Mouse (Mus musculus) midbrain, embryonic 10.5 days (tissue): ENCODE results near the gene Grasp. TPM values are rescaled to one million over a fixed set of nuclear protein-coding genes. Genes with fewer than 3 reads are reported as not detected.

Source experiments
- DNase-seq: peaks from one replicate; pipeline ENCODE4 v3.0.0-alpha.2; 2017; ENCODE audit warnings: low spot score
- H3K27ac ChIP-seq: fragments of 300-500 bp; sonication (generic); replicated peaks from 2 replicates; pipeline ENCODE4 v1.5.1; 2016; ENCODE audit warnings: mild to moderate bottlenecking
- H3K27me3 ChIP-seq: fragments of 300-500 bp; sonication (generic); 2 replicates; pipeline ENCODE4 v1.6.1; 2016; ENCODE audit warnings: low read depth, mild to moderate bottlenecking; ENCODE audit not compliant: poor library complexity, severe bottlenecking
- H3K36me3 ChIP-seq: fragments of 300-500 bp; sonication (generic); 2 replicates; pipeline ENCODE4 v1.6.1; 2016; ENCODE audit warnings: mild to moderate bottlenecking, moderate library complexity
- H3K4me1 ChIP-seq: fragments of 300-500 bp; sonication (generic); 2 replicates; pipeline ENCODE4 v1.6.1; 2016
- H3K4me3 ChIP-seq: fragments of 300-500 bp; sonication (generic); 2 replicates; pipeline ENCODE4 v1.5.1; 2016; ENCODE audit warnings: mild to moderate bottlenecking, moderate library complexity
- H3K9me3 ChIP-seq: fragments of 300-500 bp; sonication (generic); replicated peaks from 2 replicates; pipeline ENCODE4 v1.6.1; 2016; ENCODE audit warnings: mild to moderate bottlenecking
- WGBS: fragments of 180-500 bp; shearing (Covaris S2); methylation state at CpG from one replicate; pipeline ENCODE4 v1.1.7; 2016; 5-methylcytosine and 5-hydroxymethylcytosine counted together
- polyA plus RNA-seq: library from polyadenylated mRNA; unstranded; fragments of >200 nt; fragmentation: Nextera tagmentation; extraction: Ambion mirVana; gene quantifications from 2 replicates; pipeline ENCODE4 v1.2.1, GENCODE M21; 2016

Gene Grasp
- polyA plus RNA-seq, 1 experiment from 2014 or later: 3.2 TPM

DNA sequence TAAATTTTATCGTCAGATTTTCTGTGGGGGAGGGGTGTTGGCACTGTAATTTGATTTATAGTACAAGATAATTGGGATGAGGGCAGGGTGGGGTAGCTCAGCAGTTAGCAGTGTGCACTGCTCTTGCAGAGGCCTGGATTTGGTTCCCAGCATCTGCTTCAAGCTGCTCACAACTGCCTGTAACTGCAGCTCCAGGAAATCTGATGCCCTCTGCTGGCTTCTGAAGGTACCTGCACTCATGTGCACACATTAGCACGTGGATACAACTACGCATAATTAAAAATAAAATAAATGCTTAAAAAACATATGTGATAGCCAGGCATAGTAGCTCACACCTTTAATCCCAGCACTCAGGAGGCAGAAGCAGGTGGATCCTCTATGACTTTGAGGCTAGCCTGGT is 38.4 kb upstream of the Grasp start:
- no peak overlapping the region for H3K4me3 ChIP-seq
- no peak overlapping the region for H3K27ac ChIP-seq
- H3K27me3 ChIP-seq: no peaks in the 10 kb centered on the region
- H3K4me1 ChIP-seq: peaks cover 24% of the 10 kb centered on the region
- peaks cover 29% of the 10 kb centered on the region for H3K36me3 ChIP-seq
- WGBS: 96% methylated on average over 3 of the region's 3 CpGs
- no peak for DNase-seq
- no peaks in the 10 kb centered on the region; the same call in 1 of the 2 replicates for H3K9me3 ChIP-seq

DNA sequence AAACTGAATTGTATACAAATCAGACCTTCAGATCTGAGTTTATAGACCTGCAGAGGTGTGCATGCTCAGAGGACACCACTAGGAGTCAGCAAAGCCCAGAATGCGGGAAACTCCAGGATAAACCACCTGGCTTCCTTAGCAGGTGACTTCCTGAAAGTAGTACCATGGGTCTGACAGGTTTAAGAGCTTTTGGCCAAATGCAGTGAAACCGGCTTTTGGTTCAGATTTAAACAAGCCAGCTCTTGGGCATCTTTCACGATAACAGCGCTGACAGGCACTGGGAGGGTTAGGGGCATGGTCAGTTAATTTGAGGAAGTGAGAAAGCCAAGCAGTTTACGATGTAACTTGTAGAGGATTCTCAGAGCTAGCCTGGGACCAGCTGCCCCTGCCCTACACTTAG is 36.1 kb upstream of the Grasp start:
- no peak overlapping the region for H3K27ac ChIP-seq

DNA sequence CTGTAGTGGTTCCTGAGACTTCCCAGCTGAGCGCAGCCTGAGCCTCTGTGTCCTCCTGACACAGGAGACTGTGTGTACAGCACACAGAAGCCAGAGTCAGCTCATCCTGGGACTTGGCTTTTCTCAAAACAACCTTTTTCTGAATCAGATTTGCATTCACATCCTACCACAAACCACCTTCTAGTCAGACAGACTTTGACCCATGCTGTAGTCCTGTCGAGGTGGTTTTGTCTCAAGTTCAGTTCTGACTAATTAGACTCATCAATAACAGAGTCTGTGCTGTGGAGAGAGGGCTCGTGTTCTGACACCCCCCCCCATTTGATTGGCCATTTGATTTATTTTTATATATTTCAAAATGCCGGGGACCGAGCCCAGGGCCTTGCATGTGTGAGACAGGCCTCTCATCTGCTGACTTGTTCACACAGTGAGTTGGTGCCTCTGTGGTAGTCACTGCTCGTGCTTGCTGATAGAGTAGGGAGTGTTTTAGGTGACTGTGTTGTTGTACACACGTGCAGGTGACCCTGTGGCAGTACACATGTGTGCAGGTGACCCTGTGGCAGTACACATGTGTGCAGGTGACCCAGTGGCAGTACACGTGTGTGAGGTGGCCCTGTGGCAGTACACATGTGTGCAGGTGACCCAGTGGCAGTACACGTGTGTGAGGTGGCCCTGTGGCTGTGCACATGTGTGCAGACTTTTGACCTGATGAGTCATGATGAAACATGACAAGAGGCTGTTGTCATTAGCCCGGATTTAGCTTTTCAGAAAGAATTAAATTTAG is 33.8 kb upstream of the Grasp start:
- Histone ChIP-seq H3K27ac (no peak overlapping the region), H3K4me1 (peaks cover 31% of the 10 kb centered on the region), H3K4me3 (no peak overlapping the region), H3K36me3 (peaks cover 26% of the 10 kb centered on the region), H3K9me3 (no peaks in the 10 kb centered on the region; the same call in 1 of the 2 replicates), H3K27me3 (no peaks in the 10 kb centered on the region)
- WGBS: 88% methylated on average over 10 of the region's 10 CpGs
- DNase-seq: no peak

More for the DNA sequence above, 36.1 kb upstream of the Grasp start:
- H3K27me3 ChIP-seq: no peaks in the 10 kb centered on the region
- H3K4me1 ChIP-seq: peaks cover 29% of the 10 kb centered on the region
- no peaks in the 10 kb centered on the region; the same call in 1 of the 2 replicates for H3K9me3 ChIP-seq
- H3K36me3 ChIP-seq: peaks cover 29% of the 10 kb centered on the region
- 89% methylated on average over 5 of the region's 5 CpGs for WGBS
- DNase-seq: no peak
- H3K4me3 ChIP-seq: no peak overlapping the region

DNA sequence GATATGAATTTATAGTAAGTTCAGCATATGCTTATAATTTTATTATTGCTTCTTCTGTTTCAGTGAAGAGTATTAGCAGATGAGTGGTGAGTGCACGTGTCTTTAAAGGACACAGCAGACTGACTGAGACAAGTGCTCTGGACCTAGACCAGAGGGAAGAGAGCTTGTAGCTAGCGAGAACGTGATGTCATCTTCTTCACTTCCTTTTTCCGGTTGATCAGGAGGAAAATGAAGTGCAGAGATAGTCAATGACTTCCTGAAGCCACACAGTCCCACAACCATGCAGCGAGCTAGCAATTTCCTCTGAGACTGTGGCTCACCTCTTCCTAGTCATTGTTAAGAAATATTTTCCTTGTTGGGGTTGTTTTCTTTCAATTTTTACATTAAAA is 33.2 kb upstream of the Grasp start:
- H3K27ac ChIP-seq: no peak overlapping the region
- WGBS: 81% methylated on average over 5 of the region's 5 CpGs
- peaks cover 31% of the 10 kb centered on the region for H3K4me1 ChIP-seq
- no peak overlapping the region for H3K4me3 ChIP-seq
- peaks cover 26% of the 10 kb centered on the region for H3K36me3 ChIP-seq
- DNase-seq: no peak
- no peaks in the 10 kb centered on the region for H3K9me3 ChIP-seq
- H3K27me3 ChIP-seq: no peaks in the 10 kb centered on the region

DNA sequence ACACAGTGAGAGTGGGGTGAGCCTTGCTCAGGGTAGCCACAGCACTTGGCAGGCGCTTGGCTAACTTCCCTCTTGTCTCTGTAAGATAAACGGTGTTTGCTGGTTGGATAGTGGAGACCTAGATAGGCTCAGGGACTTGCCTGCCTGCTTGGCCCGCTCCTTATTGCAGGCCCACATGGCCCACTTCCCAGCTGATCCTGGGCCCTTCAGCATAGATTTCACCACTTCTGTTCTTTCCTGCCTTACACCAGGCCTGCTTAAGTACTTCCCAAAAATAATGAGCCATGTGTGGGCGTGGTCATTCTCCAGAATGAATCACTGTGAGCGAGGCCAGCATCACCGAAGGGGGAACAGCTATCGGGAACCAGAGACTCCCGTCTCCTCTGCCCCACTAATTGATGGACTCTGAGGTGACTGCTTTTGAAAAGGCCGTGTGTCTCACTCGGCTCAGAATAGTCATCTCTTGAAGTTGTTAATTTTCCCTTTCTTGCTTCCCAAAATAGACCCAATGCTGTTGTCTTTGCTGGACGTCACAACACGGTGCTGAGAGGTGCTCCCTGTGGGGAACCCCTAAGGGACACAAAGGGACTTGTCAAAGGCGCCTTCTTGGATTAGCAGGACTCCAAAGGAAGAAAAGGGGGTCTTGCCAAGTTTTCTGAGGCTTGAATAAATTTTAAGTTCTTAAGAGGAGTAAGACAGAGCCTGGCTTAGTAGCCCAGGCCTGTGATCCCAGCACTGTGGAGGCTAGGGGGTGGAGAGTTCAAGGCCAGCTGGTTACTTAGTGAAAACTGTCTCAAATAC is 32.3 kb upstream of the Grasp start:
- Histone ChIP-seq H3K27me3 (no peaks in the 10 kb centered on the region), H3K4me1 (peaks cover 31% of the 10 kb centered on the region), H3K36me3 (peaks cover 33% of the 10 kb centered on the region), H3K4me3 (no peak overlapping the region), H3K9me3 (no peaks in the 10 kb centered on the region), H3K27ac (peak overlapping the region; percentile 61)
- 24% methylated on average over 13 of the region's 13 CpGs for WGBS
- peak; percentile 30 for DNase-seq

DNA sequence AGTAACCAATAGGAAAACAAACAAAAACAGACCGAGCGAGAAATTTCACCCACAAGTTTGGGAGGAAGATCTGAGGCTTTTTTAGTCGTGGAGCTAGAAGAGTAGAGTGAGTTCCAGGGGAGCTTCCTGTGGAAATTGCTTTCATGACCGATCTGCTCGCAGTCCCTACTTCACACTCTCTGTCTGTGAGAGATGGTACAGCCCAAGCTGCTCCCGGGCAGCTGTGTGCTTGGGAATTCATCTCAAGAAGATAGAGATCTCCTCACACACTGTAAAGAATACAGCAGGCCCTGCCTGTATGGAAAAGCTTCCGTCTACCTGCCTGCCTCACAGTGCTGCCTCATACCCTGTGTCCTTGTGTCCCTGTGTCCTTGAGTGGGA is 31.7 kb upstream of the Grasp start:
- peaks cover 37% of the 10 kb centered on the region for H3K36me3 ChIP-seq
- H3K9me3 ChIP-seq: no peaks in the 10 kb centered on the region
- 56% methylated on average over 7 of the region's 7 CpGs for WGBS
- H3K4me3 ChIP-seq: no peak overlapping the region
- no peaks in the 10 kb centered on the region for H3K27me3 ChIP-seq
- H3K4me1 ChIP-seq: peaks cover 31% of the 10 kb centered on the region
- DNase-seq: no peak
- H3K27ac ChIP-seq: peak overlapping the region; percentile 61

DNA sequence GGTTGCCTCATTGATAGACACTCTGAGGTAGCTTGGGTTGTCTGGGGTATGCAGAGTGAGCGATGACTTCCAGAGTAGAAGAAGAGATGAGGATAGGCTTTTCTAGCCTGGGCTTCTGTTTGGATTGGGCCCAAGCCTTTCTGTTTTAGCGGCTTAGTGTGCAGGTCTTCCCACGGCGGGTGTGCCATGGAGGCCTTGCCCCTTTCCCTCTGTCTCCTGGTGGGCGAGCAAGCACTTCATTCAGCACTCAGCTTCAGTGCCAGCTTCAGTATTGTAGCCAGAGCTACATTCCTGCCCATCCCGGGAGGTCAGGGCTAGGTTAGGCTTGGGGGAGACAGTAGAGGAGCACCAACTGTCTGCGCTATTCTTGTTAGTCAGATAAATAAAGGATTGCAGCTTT is 31.3 kb upstream of the Grasp start:
- Histone ChIP-seq H3K27me3 (no peaks in the 10 kb centered on the region), H3K36me3 (peaks cover 41% of the 10 kb centered on the region), H3K4me3 (no peak overlapping the region), H3K27ac (peak overlapping the region; percentile 61), H3K4me1 (peaks cover 31% of the 10 kb centered on the region), H3K9me3 (no peaks in the 10 kb centered on the region)
- WGBS: 87% methylated on average over 7 of the region's 7 CpGs
- DNase-seq: no peak

DNA sequence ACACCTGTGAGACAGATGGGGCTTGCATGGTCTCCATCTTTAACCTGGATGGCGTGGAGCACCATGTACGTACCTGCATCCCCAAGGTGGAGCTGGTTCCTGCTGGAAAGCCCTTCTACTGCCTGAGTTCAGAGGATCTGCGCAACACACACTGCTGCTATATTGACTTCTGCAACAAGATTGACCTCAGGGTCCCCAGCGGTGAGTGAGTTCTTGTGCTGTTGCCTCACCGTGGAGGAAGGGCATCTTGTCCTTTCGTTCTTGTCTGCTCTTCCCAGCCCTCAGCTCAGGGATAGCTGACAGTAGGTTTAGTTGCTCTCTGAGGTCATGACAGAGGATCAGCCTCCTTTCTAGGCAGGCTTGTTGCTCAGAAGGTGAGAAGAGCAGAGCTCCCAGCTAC is 30.0 kb upstream of the Grasp start:
- Histone ChIP-seq H3K9me3 (no peaks in the 10 kb centered on the region), H3K4me1 (peaks cover 29% of the 10 kb centered on the region), H3K36me3 (peaks cover 52% of the 10 kb centered on the region), H3K27me3 (no peaks in the 10 kb centered on the region), H3K27ac (no peak overlapping the region), H3K4me3 (no peak overlapping the region)
- WGBS: 98% methylated on average over 6 of the region's 6 CpGs
- DNase-seq: no peak

DNA sequence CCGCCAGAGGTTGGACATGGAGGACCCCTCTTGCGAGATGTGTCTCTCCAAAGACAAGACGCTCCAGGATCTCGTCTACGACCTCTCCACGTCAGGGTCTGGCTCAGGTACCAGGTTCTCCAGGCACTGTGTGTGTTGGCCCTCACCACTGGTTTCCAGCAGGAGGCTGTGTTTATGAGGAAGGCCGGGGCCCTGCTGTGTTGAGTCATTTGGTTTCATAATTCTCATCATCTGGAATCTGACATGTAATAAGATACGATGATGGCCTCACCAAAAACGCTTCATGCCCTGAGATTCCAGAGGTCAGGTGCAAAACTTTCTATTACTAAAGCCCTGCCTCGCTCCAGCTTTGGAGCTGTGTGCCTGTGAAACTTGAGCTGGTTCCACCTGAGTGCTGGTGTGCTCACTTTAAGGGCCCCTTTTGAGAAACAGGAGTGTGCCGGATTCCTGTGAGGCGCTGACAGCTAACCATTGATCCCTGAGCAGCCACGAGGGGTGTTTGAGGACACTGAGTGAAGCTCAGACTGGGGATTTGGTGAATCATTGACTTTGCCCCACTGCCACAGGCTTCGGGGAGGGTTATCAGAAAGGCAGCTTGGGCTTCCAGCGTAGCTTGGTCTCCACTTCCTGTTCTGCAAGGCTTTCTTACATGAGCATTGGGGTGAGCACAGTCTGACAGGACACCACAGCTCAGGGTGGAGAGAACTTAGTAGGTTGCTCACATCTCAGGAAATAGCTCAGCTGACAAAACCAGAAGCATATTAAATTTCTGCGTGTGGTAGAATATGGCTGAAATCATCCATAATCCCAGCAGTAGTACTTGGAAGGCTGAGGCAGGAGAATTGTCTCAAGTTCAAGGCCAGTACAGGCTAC is 28.8 kb upstream of the Grasp start:
- no peaks in the 10 kb centered on the region for H3K9me3 ChIP-seq
- 96% methylated on average over 16 of the region's 16 CpGs for WGBS

DNA sequence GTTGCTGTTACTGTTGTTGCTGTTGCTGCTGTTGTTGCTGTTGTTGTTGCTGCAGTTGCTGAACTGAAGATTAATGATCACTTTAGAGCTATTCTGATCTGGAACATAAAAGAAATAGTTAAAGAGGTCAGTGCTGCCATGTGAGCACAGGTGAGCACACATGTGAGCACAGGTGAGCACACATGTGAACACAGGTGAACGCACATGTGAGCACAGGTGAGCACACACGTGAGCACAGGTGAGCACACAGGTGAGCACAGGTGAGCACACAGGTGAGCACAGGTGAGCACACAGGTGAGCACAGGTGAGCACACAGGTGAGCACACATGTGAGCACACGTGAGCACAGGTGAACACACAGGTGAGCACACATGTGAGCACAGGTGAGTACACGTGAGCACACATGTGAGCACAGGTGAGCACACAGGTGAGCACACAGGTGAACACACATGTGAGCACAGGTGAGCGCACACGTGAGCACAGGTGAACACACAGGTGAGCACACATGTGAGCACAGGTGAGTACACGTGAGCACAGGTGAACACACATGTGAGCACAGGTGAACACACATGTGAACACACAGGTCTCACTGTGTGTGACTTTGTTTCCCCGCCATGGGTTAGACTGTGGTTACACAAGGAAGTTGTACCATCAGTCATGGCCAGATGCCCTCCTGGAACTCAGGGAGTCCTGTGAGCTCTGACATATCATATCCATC is 27.8 kb upstream of the Grasp start:
- H3K9me3 ChIP-seq: no peaks in the 10 kb centered on the region; the same call in 1 of the 2 replicates
- no peak overlapping the region for H3K27ac ChIP-seq
- peaks cover 75% of the 10 kb centered on the region for H3K36me3 ChIP-seq
- WGBS: 88% methylated on average over 8 of the region's 8 CpGs
- H3K27me3 ChIP-seq: no peaks in the 10 kb centered on the region
- H3K4me1 ChIP-seq: peaks cover 19% of the 10 kb centered on the region
- no peak for DNase-seq
- H3K4me3 ChIP-seq: no peak overlapping the region

More for the DNA sequence above, 28.8 kb upstream of the Grasp start:
- Histone ChIP-seq H3K4me1 (peaks cover 28% of the 10 kb centered on the region), H3K4me3 (no peak overlapping the region), H3K27ac (no peak overlapping the region), H3K36me3 (peaks cover 64% of the 10 kb centered on the region), H3K27me3 (no peaks in the 10 kb centered on the region)
- no peak for DNase-seq

DNA sequence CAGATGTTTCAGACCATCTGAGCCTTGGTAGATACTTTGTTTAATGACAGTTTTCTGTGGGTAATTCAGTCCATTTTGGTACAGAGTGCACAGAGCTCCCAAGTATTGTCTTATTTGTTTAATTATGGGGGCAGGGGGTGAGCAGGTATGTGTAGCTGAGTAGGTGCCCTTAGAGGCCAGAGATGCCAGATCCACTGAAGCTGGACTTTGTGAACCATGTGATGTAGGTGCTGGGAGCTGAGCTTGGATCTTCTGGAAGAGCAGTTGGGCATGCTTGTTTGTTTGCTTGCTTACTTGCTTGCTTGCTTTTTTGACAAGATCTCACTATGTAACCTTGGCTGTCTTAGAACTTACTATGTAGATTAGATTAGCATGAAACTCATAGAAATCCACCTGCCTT is 27.0 kb upstream of the Grasp start:
- no peak overlapping the region for H3K27ac ChIP-seq

More for the DNA sequence above, 27.0 kb upstream of the Grasp start:
- H3K27me3 ChIP-seq: no peaks in the 10 kb centered on the region
- peaks cover 12% of the 10 kb centered on the region for H3K4me1 ChIP-seq
- no peaks in the 10 kb centered on the region; the same call in 1 of the 2 replicates for H3K9me3 ChIP-seq
- DNase-seq: no peak
- no peak overlapping the region for H3K4me3 ChIP-seq
- H3K36me3 ChIP-seq: peaks cover 82% of the 10 kb centered on the region
